Mouse (Mus musculus): ENCODE measurements around the gene Ccnb1ip1.

GRCm38 (mm10) chr14:50824219-50824618 is 16.7 kb upstream of the Ccnb1ip1 start:
- TF ChIP-seq CTCF (IDR thresholded peaks at IDR 0.05; ENCODE audit: low read depth) (no peak), EP300 (IDR thresholded peaks at IDR 0.05; ENCODE audit: low read depth) (no peak)

All from liver, postnatal 0 days (tissue).